Mouse (Mus musculus) erythroblast, embryonic 14.5 days (primary cell): ENCODE data around the gene Slc12a1. TPM values are rescaled to one million over a fixed set of nuclear protein-coding genes. Genes with fewer than 3 reads are reported as not detected.

ENCODE experiments used
- H3K27me3 ChIP-seq: 2 replicates; pipeline ENCODE4 v1.6.1; 2012; ENCODE audit warnings: inconsistent platforms; ENCODE audit not compliant: control insufficient read depth
- H3K36me3 ChIP-seq: 2 replicates; pipeline ENCODE4 v1.6.1; 2012; ENCODE audit warnings: mild to moderate bottlenecking, inconsistent platforms; ENCODE audit not compliant: control insufficient read depth
- H3K4me1 ChIP-seq: 2 replicates; pipeline ENCODE4 v1.6.1; 2012; ENCODE audit warnings: inconsistent platforms; ENCODE audit not compliant: control insufficient read depth
- H3K4me3 ChIP-seq: replicated peaks from 2 replicates; pipeline ENCODE3; 2012; ENCODE audit warnings: moderate library complexity, mild to moderate bottlenecking, inconsistent platforms
- H3K9me3 ChIP-seq: 2 replicates; pipeline ENCODE4 v1.6.1; 2012; ENCODE audit warnings: low read length, inconsistent platforms, mixed read lengths; ENCODE audit not compliant: control insufficient read depth
- GATA1 ChIP-seq: IDR thresholded peaks from 2 replicates; pipeline ENCODE4 v1.6.1; 2012; ENCODE audit warnings: low read length, inconsistent platforms, mixed read lengths
- TAL1 ChIP-seq: IDR thresholded peaks from 3 replicates; pipeline ENCODE4 v1.6.1; 2012; ENCODE audit warnings: low read length, inconsistent platforms, mixed read lengths
- polyA plus RNA-seq: library from polyadenylated mRNA; stranded (reverse); fragments of >175 nt; gene quantifications from 2 replicates; pipeline ENCODE4 v1.2.3, GENCODE M21; 2012

Gene Slc12a1
- polyA plus RNA-seq, 1 experiment = not detected

GRCm38 (mm10) chr2:125221673-125222072 lies 69.4 kb downstream of the Slc12a1 start:
- TF ChIP-seq GATA1 = no peak
- TF ChIP-seq TAL1 = no peak
- H3K4me3 ChIP-seq = no peak overlapping the region
- no peaks in the 10 kb centered on the region for H3K9me3 ChIP-seq
- no peaks in the 10 kb centered on the region for H3K27me3 ChIP-seq
- no peaks in the 10 kb centered on the region for H3K36me3 ChIP-seq
- peaks cover 9% of the 10 kb centered on the region for H3K4me1 ChIP-seq

GRCm38 (mm10) chr2:125228472-125229409 lies 76.4 kb downstream of the Slc12a1 start:
- H3K27me3 ChIP-seq = no peaks in the 10 kb centered on the region
- TF ChIP-seq GATA1 = no peak
- TF ChIP-seq TAL1 = no peak
- peak overlapping the region; percentile 3 for H3K4me3 ChIP-seq
- H3K36me3 ChIP-seq = no peaks in the 10 kb centered on the region; the same call in 1 of the 2 replicates
- no peaks in the 10 kb centered on the region for H3K9me3 ChIP-seq
- H3K4me1 ChIP-seq = peaks cover 43% of the 10 kb centered on the region

GRCm38 (mm10) chr2:125232183-125232582 lies 79.9 kb downstream of the Slc12a1 start:
- H3K27me3 ChIP-seq = no peaks in the 10 kb centered on the region
- TF ChIP-seq TAL1 (no peak), GATA1 (no peak)
- no peaks in the 10 kb centered on the region for H3K9me3 ChIP-seq
- no peaks in the 10 kb centered on the region; the same call in 1 of the 2 replicates for H3K36me3 ChIP-seq
- peaks cover 66% of the 10 kb centered on the region for H3K4me1 ChIP-seq
- no peak overlapping the region for H3K4me3 ChIP-seq

- Histone ChIP-seq H3K27me3 (no peaks in the 10 kb centered on the region), H3K36me3 (no peaks in the 10 kb centered on the region; the same call in 1 of the 2 replicates), H3K9me3 (no peaks in the 10 kb centered on the region), H3K4me3 (no peak overlapping the region), H3K4me1 (peaks cover 55% of the 10 kb centered on the region)
- no peak for TF ChIP-seq GATA1
- TF ChIP-seq TAL1 = no peak
Measured at GRCm38 (mm10) chr2:125233537-125233936, 81.2 kb downstream of the Slc12a1 start.

GRCm38 (mm10) chr2:125234049-125234448 lies 81.7 kb downstream of the Slc12a1 start:
- H3K4me3 ChIP-seq = peak overlapping the region; percentile 14
- no peaks in the 10 kb centered on the region for H3K9me3 ChIP-seq
- no peak for TF ChIP-seq TAL1
- no peak for TF ChIP-seq GATA1
- peaks cover 51% of the 10 kb centered on the region for H3K4me1 ChIP-seq
- no peaks in the 10 kb centered on the region; the same call in 1 of the 2 replicates for H3K36me3 ChIP-seq
- H3K27me3 ChIP-seq = no peaks in the 10 kb centered on the region

- H3K36me3 ChIP-seq = peaks cover 25% of the 10 kb centered on the region
- H3K27me3 ChIP-seq = no peaks in the 10 kb centered on the region
- TF ChIP-seq TAL1 (no peak), GATA1 (no peak)
- H3K4me3 ChIP-seq = peak overlapping the region; percentile 87
- no peaks in the 10 kb centered on the region for H3K9me3 ChIP-seq
- H3K4me1 ChIP-seq = peaks cover 33% of the 10 kb centered on the region
Measured at GRCm38 (mm10) chr2:125245545-125246285, 93.4 kb downstream of the Slc12a1 start.

- H3K9me3 ChIP-seq = no peaks in the 10 kb centered on the region
- H3K4me1 ChIP-seq = peaks cover 43% of the 10 kb centered on the region
- peaks cover 34% of the 10 kb centered on the region for H3K36me3 ChIP-seq
- H3K27me3 ChIP-seq = no peaks in the 10 kb centered on the region
- TF ChIP-seq TAL1 = no peak
- TF ChIP-seq GATA1 = no peak
- H3K4me3 ChIP-seq = peak overlapping the region; percentile 87
Measured at GRCm38 (mm10) chr2:125246669-125247068, 94.4 kb downstream of the Slc12a1 start.

GRCm38 (mm10) chr2:125247108-125247961 lies 95.0 kb downstream of the Slc12a1 start, which contains the start of gene Dut:
TSS of gene Dut (plus strand) at chr2:125247190.
- TF ChIP-seq GATA1 (no peak), TAL1 (no peak)
- peak within 1 kb of the TSS; percentile 87 for H3K4me3 ChIP-seq
- peaks cover 41% of the 10 kb centered on the region for H3K36me3 ChIP-seq
- no peaks in the 10 kb centered on the region for H3K9me3 ChIP-seq
- no peaks in the 10 kb centered on the region for H3K27me3 ChIP-seq
- peaks cover 50% of the 10 kb centered on the region for H3K4me1 ChIP-seq
